Mouse (Mus musculus): Measurements from ENCODE around the gene Traf3ip2. TPM values are rescaled to one million over a fixed set of nuclear protein-coding genes. Genes with fewer than 3 reads are reported as not detected.

Traf3ip2 gene
- polyA plus RNA-seq, 1 experiment = 0.01 TPM

GRCm38 (mm10) chr10:39613973-39614372 is 1.2 kb downstream of the Traf3ip2 start:
- Histone ChIP-seq H3K4me1 (ENCODE audit: control insufficient read depth) (no peaks in the 10 kb centered on the region; the same call in 1 of the 2 replicates), H3K27me3 (ENCODE audit: control insufficient read depth) (no peaks in the 10 kb centered on the region), H3K4me3 (replicated peaks) (no peak overlapping the region), H3K9me3 (ENCODE audit: control insufficient read depth, low read length) (no peaks in the 10 kb centered on the region), H3K36me3 (ENCODE audit: control insufficient read depth) (no peaks in the 10 kb centered on the region)
- no peak for TF ChIP-seq TAL1 (IDR thresholded peaks at IDR 0.05; ENCODE audit: low read length)
- TF ChIP-seq GATA1 (IDR thresholded peaks at IDR 0.05; ENCODE audit: low read length) = no peak

GRCm38 (mm10) chr10:39614676-39615075 is 1.9 kb downstream of the Traf3ip2 start:
- Histone ChIP-seq H3K27me3 (ENCODE audit: control insufficient read depth) (no peaks in the 10 kb centered on the region), H3K4me3 (replicated peaks) (no peak overlapping the region), H3K36me3 (ENCODE audit: control insufficient read depth) (no peaks in the 10 kb centered on the region), H3K4me1 (ENCODE audit: control insufficient read depth) (no peaks in the 10 kb centered on the region; the same call in 1 of the 2 replicates), H3K9me3 (ENCODE audit: control insufficient read depth, low read length) (no peaks in the 10 kb centered on the region)
- TF ChIP-seq GATA1 (IDR thresholded peaks at IDR 0.05; ENCODE audit: low read length) = no peak
- TF ChIP-seq TAL1 (IDR thresholded peaks at IDR 0.05; ENCODE audit: low read length) = no peak

- H3K9me3 ChIP-seq (ENCODE audit: control insufficient read depth, low read length) = no peaks in the 10 kb centered on the region
- no peaks in the 10 kb centered on the region for H3K36me3 ChIP-seq (ENCODE audit: control insufficient read depth)
- H3K4me3 ChIP-seq (replicated peaks) = no peak overlapping the region
- H3K4me1 ChIP-seq (ENCODE audit: control insufficient read depth) = no peaks in the 10 kb centered on the region; the same call in 1 of the 2 replicates
- no peaks in the 10 kb centered on the region for H3K27me3 ChIP-seq (ENCODE audit: control insufficient read depth)
- TF ChIP-seq GATA1 (IDR thresholded peaks at IDR 0.05; ENCODE audit: low read length) (no peak), TAL1 (IDR thresholded peaks at IDR 0.05; ENCODE audit: low read length) (no peak)
Measured at GRCm38 (mm10) chr10:39615531-39616229, 2.9 kb downstream of the Traf3ip2 start.

GRCm38 (mm10) chr10:39616230-39616590 is 3.5 kb downstream of the Traf3ip2 start:
- no peak for TF ChIP-seq GATA1 (IDR thresholded peaks at IDR 0.05; ENCODE audit: low read length)
- TF ChIP-seq TAL1 (IDR thresholded peaks at IDR 0.05; ENCODE audit: low read length) = no peak
- Histone ChIP-seq H3K27me3 (ENCODE audit: control insufficient read depth) (no peaks in the 10 kb centered on the region), H3K4me1 (ENCODE audit: control insufficient read depth) (no peaks in the 10 kb centered on the region; the same call in 1 of the 2 replicates), H3K36me3 (ENCODE audit: control insufficient read depth) (no peaks in the 10 kb centered on the region), H3K9me3 (ENCODE audit: control insufficient read depth, low read length) (no peaks in the 10 kb centered on the region), H3K4me3 (replicated peaks) (no peak overlapping the region)

GRCm38 (mm10) chr10:39616626-39617025 is 3.9 kb downstream of the Traf3ip2 start:
- H3K4me1 ChIP-seq (ENCODE audit: control insufficient read depth) = no peaks in the 10 kb centered on the region; the same call in 1 of the 2 replicates
- H3K9me3 ChIP-seq (ENCODE audit: control insufficient read depth, low read length) = no peaks in the 10 kb centered on the region
- no peaks in the 10 kb centered on the region for H3K36me3 ChIP-seq (ENCODE audit: control insufficient read depth)
- no peak overlapping the region for H3K4me3 ChIP-seq (replicated peaks)
- TF ChIP-seq GATA1 (IDR thresholded peaks at IDR 0.05; ENCODE audit: low read length) = no peak
- no peak for TF ChIP-seq TAL1 (IDR thresholded peaks at IDR 0.05; ENCODE audit: low read length)
- H3K27me3 ChIP-seq (ENCODE audit: control insufficient read depth) = no peaks in the 10 kb centered on the region

- H3K36me3 ChIP-seq (ENCODE audit: control insufficient read depth) = no peaks in the 10 kb centered on the region
- H3K4me3 ChIP-seq (replicated peaks) = no peak overlapping the region
- no peak for TF ChIP-seq GATA1 (IDR thresholded peaks at IDR 0.05; ENCODE audit: low read length)
- TF ChIP-seq TAL1 (IDR thresholded peaks at IDR 0.05; ENCODE audit: low read length) = no peak
- H3K9me3 ChIP-seq (ENCODE audit: control insufficient read depth, low read length) = no peaks in the 10 kb centered on the region
- no peaks in the 10 kb centered on the region for H3K4me1 ChIP-seq (ENCODE audit: control insufficient read depth)
- H3K27me3 ChIP-seq (ENCODE audit: control insufficient read depth) = no peaks in the 10 kb centered on the region
Measured at GRCm38 (mm10) chr10:39618431-39618830, 5.7 kb downstream of the Traf3ip2 start.

GRCm38 (mm10) chr10:39620626-39621025 is 7.9 kb downstream of the Traf3ip2 start:
- TF ChIP-seq TAL1 (IDR thresholded peaks at IDR 0.05; ENCODE audit: low read length) (no peak), GATA1 (IDR thresholded peaks at IDR 0.05; ENCODE audit: low read length) (no peak)
- H3K4me3 ChIP-seq (replicated peaks) = no peak overlapping the region

GRCm38 (mm10) chr10:39623806-39624205 is 11.1 kb downstream of the Traf3ip2 start:
- H3K27me3 ChIP-seq (ENCODE audit: control insufficient read depth) = no peaks in the 10 kb centered on the region
- H3K4me1 ChIP-seq (ENCODE audit: control insufficient read depth) = no peaks in the 10 kb centered on the region
- TF ChIP-seq GATA1 (IDR thresholded peaks at IDR 0.05; ENCODE audit: low read length) (no peak), TAL1 (IDR thresholded peaks at IDR 0.05; ENCODE audit: low read length) (no peak)
- no peak overlapping the region for H3K4me3 ChIP-seq (replicated peaks)
- H3K36me3 ChIP-seq (ENCODE audit: control insufficient read depth) = no peaks in the 10 kb centered on the region
- no peaks in the 10 kb centered on the region for H3K9me3 ChIP-seq (ENCODE audit: control insufficient read depth, low read length)

More at GRCm38 (mm10) chr10:39620626-39621025, 7.9 kb downstream of the Traf3ip2 start:
- no peaks in the 10 kb centered on the region for H3K36me3 ChIP-seq (ENCODE audit: control insufficient read depth)
- no peaks in the 10 kb centered on the region for H3K27me3 ChIP-seq (ENCODE audit: control insufficient read depth)
- H3K4me1 ChIP-seq (ENCODE audit: control insufficient read depth) = no peaks in the 10 kb centered on the region
- no peaks in the 10 kb centered on the region for H3K9me3 ChIP-seq (ENCODE audit: control insufficient read depth, low read length)

- no peaks in the 10 kb centered on the region for H3K36me3 ChIP-seq (ENCODE audit: control insufficient read depth)
- TF ChIP-seq TAL1 (IDR thresholded peaks at IDR 0.05; ENCODE audit: low read length) (no peak), GATA1 (IDR thresholded peaks at IDR 0.05; ENCODE audit: low read length) (no peak)
Measured at GRCm38 (mm10) chr10:39624837-39625625, 12.3 kb downstream of the Traf3ip2 start.

More at GRCm38 (mm10) chr10:39624837-39625625, 12.3 kb downstream of the Traf3ip2 start:
- H3K9me3 ChIP-seq (ENCODE audit: control insufficient read depth, low read length) = no peaks in the 10 kb centered on the region
- H3K4me1 ChIP-seq (ENCODE audit: control insufficient read depth) = no peaks in the 10 kb centered on the region
- H3K4me3 ChIP-seq (replicated peaks) = no peak overlapping the region
- H3K27me3 ChIP-seq (ENCODE audit: control insufficient read depth) = no peaks in the 10 kb centered on the region
